Mouse (Mus musculus): ENCODE results near the gene Scrn3. TPM values are rescaled to one million over a fixed set of nuclear protein-coding genes. Genes with fewer than 3 reads are reported as not detected.

Scrn3 gene
- polyA plus RNA-seq, 1 experiment from 2014 or later, result 7.7 TPM

- Histone ChIP-seq H3K4me3 (0 out of 2 replicates have a peak overlapping the region, but pooled peaks have one; percentile 39), H3K36me3 (replicated peaks) (no peaks in the 10 kb centered on the region), H3K27ac (no peak overlapping the region), H3K27me3 (replicated peaks) (peaks cover 61% of the 10 kb centered on the region), H3K9me3 (no peaks in the 10 kb centered on the region), H3K4me1 (peaks cover 39% of the 10 kb centered on the region), H3K9ac (no peak overlapping the region), H3K4me2 (peak overlapping the region; percentile 55; the same call in 1 of the 2 replicates)
- WGBS, result 3% methylated on average over 14 of the region's 14 CpGs
- no peak for ATAC-seq (replicated peaks)
Observed at GRCm38 (mm10) chr2:73270071-73270592, 42.3 kb upstream of the Scrn3 start.

- Histone ChIP-seq H3K36me3 (replicated peaks) (no peaks in the 10 kb centered on the region), H3K4me3 (peak overlapping the region; percentile 39), H3K9me3 (no peaks in the 10 kb centered on the region), H3K27me3 (replicated peaks) (peaks cover 54% of the 10 kb centered on the region), H3K9ac (no peak overlapping the region), H3K4me2 (peak overlapping the region; percentile 55), H3K27ac (peak overlapping the region; percentile 32), H3K4me1 (peaks cover 39% of the 10 kb centered on the region)
- under 1% methylated on average over 38 of the region's 38 CpGs for WGBS
- ATAC-seq (replicated peaks), result no peak; the same call in 1 of the 2 replicates
Observed at GRCm38 (mm10) chr2:73270593-73271458, 41.6 kb upstream of the Scrn3 start.

DNA sequence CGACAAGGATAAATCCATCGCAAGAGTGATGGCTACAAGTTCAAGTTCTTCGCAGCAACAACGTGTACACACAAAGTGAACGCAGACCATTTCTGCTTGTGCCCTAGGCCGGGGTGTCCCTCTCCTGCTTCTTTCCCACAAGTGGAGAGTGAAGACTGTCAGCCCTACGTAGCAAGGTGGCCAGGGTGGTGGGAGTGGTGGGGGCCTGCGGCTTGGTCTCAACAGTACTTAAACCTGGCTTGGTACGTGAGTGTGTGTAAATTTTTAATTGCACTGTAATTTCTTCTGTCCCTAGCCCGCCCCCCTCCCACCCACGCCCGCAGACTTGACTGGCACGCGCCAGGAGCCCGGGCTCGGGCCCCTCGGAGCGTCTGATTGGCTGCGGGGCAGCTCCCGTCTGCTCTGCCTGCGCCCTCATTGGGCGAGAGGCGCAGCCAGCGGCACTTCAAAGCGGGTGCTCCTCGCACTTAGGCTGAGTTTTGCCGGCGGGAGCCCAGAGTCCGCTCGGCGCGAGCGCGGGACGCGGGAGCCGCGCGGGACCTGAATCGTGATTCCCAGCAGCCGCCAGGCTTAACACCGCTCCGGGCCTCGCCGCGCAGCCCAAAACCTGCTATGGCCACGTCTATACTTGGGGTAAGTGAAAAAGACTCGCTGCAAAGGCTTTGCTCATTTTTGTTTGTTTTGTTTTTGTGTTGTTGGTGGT is 40.8 kb upstream of the Scrn3 start, which contains the start of gene Sp9:
TSS of gene Sp9 (plus strand) at position 467 of the 703 bp plus-strand sequence.
- Histone ChIP-seq H3K9ac (no peak within 1 kb of the TSS), H3K4me2 (peak within 1 kb of the TSS; percentile 55), H3K9me3 (no peaks in the 10 kb centered on the region), H3K36me3 (replicated peaks) (no peaks in the 10 kb centered on the region), H3K4me1 (peaks cover 39% of the 10 kb centered on the region), H3K4me3 (peak within 1 kb of the TSS; percentile 39), H3K27me3 (replicated peaks) (peaks cover 48% of the 10 kb centered on the region), H3K27ac (peak within 1 kb of the TSS; percentile 68)
- under 1% methylated on average over 48 of the region's 48 CpGs for WGBS
- ATAC-seq (replicated peaks), result peak; percentile 86

- ATAC-seq (replicated peaks), result no peak
- peak overlapping the region; percentile 68 for H3K27ac ChIP-seq
- peaks cover 48% of the 10 kb centered on the region for H3K27me3 ChIP-seq (replicated peaks)
Observed at GRCm38 (mm10) chr2:73272351-73273248, 39.8 kb upstream of the Scrn3 start.

GRCm38 (mm10) chr2:73273249-73274118 is 38.9 kb upstream of the Scrn3 start:
- Histone ChIP-seq H3K4me2 (peak overlapping the region; percentile 55), H3K27ac (peak overlapping the region; percentile 68), H3K4me3 (peak overlapping the region; percentile 39), H3K9ac (peak overlapping the region; percentile 42; the same call in 1 of the 2 replicates), H3K4me1 (peaks cover 49% of the 10 kb centered on the region), H3K36me3 (replicated peaks) (no peaks in the 10 kb centered on the region), H3K27me3 (replicated peaks) (peaks cover 46% of the 10 kb centered on the region), H3K9me3 (no peaks in the 10 kb centered on the region)
- ATAC-seq (replicated peaks), result peak; percentile 18; the same call in 1 of the 2 replicates
- WGBS, result under 1% methylated on average over 109 of the region's 110 CpGs

More at GRCm38 (mm10) chr2:73272351-73273248, 39.8 kb upstream of the Scrn3 start:
- peaks cover 46% of the 10 kb centered on the region for H3K4me1 ChIP-seq
- H3K4me3 ChIP-seq, result peak overlapping the region; percentile 39
- H3K4me2 ChIP-seq, result peak overlapping the region; percentile 55
- WGBS, result under 1% methylated on average over 54 of the region's 55 CpGs
- H3K9me3 ChIP-seq, result no peaks in the 10 kb centered on the region
- H3K36me3 ChIP-seq (replicated peaks), result no peaks in the 10 kb centered on the region
- no peak overlapping the region for H3K9ac ChIP-seq

DNA sequence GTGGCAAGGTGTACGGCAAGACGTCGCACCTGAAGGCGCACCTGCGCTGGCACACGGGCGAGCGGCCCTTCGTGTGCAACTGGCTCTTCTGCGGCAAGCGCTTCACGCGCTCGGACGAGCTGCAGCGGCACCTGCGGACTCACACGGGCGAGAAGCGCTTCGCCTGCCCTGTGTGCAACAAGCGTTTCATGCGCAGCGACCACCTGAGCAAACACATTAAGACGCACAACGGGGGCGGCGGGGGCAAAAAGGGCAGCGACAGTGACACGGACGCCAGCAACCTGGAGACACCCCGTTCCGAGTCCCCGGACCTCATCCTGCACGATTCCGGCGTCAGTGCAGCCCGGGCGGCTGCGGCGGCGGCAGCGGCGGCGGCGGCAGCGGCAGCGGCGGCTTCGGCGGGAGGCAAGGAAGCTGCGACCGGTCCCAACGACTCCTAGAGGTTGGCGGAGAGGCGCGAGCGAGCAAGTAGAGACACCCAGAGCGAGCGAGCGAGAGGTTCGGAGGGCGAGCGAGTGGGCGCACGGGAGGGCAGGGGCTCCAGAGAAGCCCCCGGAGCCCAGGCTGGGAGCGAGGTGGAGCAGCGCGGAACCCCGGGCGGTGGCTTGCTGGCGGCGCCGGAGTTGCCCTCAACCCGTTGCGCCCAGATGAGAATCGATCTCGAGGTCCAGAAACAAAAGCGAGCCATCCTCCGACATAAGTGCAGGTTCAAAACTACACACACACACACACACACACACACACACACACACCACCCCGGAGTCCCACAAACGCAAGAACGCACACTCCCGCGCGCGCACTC is 38.1 kb upstream of the Scrn3 start:
- Histone ChIP-seq H3K4me2 (peak overlapping the region; percentile 55), H3K9ac (peak overlapping the region; percentile 42), H3K27ac (peak overlapping the region; percentile 68), H3K4me3 (peak overlapping the region; percentile 39), H3K27me3 (replicated peaks) (peaks cover 48% of the 10 kb centered on the region), H3K36me3 (replicated peaks) (no peaks in the 10 kb centered on the region), H3K4me1 (peaks cover 57% of the 10 kb centered on the region), H3K9me3 (no peaks in the 10 kb centered on the region)
- under 1% methylated on average over 87 of the region's 88 CpGs for WGBS
- ATAC-seq (replicated peaks), result no peak

- ATAC-seq (replicated peaks), result no peak
- H3K27ac ChIP-seq, result no peak overlapping the region
- H3K4me3 ChIP-seq, result peak overlapping the region; percentile 22
- no peak overlapping the region for H3K4me2 ChIP-seq
- peaks cover 47% of the 10 kb centered on the region for H3K27me3 ChIP-seq (replicated peaks)
- H3K9me3 ChIP-seq, result no peaks in the 10 kb centered on the region
- H3K4me1 ChIP-seq, result peaks cover 63% of the 10 kb centered on the region
- H3K36me3 ChIP-seq (replicated peaks), result no peaks in the 10 kb centered on the region
- 10% methylated on average over 8 of the region's 8 CpGs for WGBS
- H3K9ac ChIP-seq, result no peak overlapping the region
Observed at GRCm38 (mm10) chr2:73275261-73276040, 37.0 kb upstream of the Scrn3 start.

GRCm38 (mm10) chr2:73276141-73276571 is 36.2 kb upstream of the Scrn3 start:
- Histone ChIP-seq H3K4me2 (no peak overlapping the region), H3K27ac (0 out of 2 replicates have a peak overlapping the region, but pooled peaks have one; percentile 34), H3K4me3 (peak overlapping the region; percentile 22), H3K9ac (no peak overlapping the region), H3K9me3 (no peaks in the 10 kb centered on the region), H3K4me1 (peaks cover 63% of the 10 kb centered on the region), H3K36me3 (replicated peaks) (no peaks in the 10 kb centered on the region), H3K27me3 (replicated peaks) (peaks cover 48% of the 10 kb centered on the region)
- no peak for ATAC-seq (replicated peaks)
- WGBS, result under 1% methylated on average over 6 of the region's 6 CpGs

DNA sequence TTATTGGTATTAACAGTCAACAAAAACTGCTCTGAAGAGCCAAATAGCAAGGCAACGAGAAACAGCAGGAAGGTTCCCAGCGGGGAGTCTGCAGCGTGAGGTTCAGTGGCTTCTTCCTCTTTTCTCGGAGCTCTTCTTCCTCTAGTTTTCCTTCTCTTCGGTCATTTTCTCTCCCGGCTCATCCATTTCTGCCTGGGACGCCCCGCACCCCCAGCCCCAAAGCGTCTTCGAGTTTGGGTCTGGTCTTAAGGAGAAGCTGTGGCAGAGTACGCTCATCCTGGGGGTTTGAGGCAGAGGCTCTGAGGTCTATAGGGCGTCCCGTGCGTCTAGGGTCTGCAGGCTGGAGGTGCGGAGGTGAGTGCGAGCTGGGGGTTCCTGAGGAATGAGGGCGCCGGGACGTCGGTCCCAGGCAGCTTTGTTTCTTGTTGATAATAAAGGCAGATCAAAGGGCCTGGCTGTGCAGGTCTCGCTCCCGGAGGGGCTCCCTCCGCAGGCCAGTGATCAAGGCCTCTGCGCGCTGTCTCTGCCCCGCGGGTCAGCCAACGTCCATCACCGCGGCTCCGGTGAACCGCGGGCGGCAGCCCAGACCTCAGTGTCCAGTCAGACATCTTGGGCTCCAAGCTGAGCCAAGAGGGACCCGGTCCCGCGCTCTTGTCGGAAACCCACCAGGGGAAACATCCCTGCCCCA is 35.2 kb upstream of the Scrn3 start:
- Histone ChIP-seq H3K36me3 (replicated peaks) (no peaks in the 10 kb centered on the region), H3K27ac (peak overlapping the region; percentile 65), H3K4me1 (peaks cover 57% of the 10 kb centered on the region), H3K4me3 (peak overlapping the region; percentile 24), H3K9me3 (no peaks in the 10 kb centered on the region), H3K27me3 (replicated peaks) (peaks cover 49% of the 10 kb centered on the region), H3K9ac (0 out of 2 replicates have a peak overlapping the region, but pooled peaks have one; percentile 7), H3K4me2 (peak overlapping the region; percentile 31)
- ATAC-seq (replicated peaks), result no peak
- WGBS, result under 1% methylated on average over 38 of the region's 38 CpGs
